Mouse (Mus musculus): ENCODE results near the gene Gm39115. TPM values are rescaled to one million over a fixed set of nuclear protein-coding genes. Genes with fewer than 3 reads are reported as not detected.
A peak's percentile ranks its signal among the peaks of the same experiment; 100 is the strongest.

The Gm39115 gene
- polyA plus RNA-seq, 1 experiment: not detected

DNA sequence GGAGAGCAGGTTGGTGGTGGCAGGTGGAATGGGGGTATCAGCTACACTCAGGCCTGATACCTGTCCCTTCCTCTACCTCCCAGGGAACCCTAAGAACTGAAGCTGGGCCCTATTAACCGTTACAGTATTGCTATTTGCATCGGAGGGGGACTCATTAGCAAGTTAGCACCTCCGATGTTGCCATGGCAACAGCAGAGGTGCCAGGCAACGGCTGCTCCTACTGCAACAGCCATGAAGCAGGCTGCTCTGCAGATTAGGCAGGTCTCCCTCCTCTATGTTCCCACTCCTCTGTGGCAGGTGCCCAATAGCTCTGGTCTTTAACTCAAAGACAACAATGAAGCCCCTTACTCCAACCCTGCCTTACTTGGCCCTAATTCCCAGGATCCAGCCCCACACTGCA is 44.0 kb downstream of the Gm39115 start:
- TF ChIP-seq TAL1 (IDR thresholded peaks at IDR 0.05; ENCODE audit: low read length) (no peak), GATA1 (IDR thresholded peaks at IDR 0.05; ENCODE audit: low read length) (no peak)
- peaks cover 69% of the 10 kb centered on the region for H3K36me3 ChIP-seq (ENCODE audit: control insufficient read depth)
- H3K4me3 ChIP-seq (replicated peaks): no peak overlapping the region
- H3K9me3 ChIP-seq (ENCODE audit: control insufficient read depth, low read length): no peaks in the 10 kb centered on the region; the same call in 1 of the 2 replicates
- peaks cover 77% of the 10 kb centered on the region for H3K27me3 ChIP-seq (ENCODE audit: control insufficient read depth)
- H3K4me1 ChIP-seq (ENCODE audit: control insufficient read depth): peaks cover 95% of the 10 kb centered on the region

DNA sequence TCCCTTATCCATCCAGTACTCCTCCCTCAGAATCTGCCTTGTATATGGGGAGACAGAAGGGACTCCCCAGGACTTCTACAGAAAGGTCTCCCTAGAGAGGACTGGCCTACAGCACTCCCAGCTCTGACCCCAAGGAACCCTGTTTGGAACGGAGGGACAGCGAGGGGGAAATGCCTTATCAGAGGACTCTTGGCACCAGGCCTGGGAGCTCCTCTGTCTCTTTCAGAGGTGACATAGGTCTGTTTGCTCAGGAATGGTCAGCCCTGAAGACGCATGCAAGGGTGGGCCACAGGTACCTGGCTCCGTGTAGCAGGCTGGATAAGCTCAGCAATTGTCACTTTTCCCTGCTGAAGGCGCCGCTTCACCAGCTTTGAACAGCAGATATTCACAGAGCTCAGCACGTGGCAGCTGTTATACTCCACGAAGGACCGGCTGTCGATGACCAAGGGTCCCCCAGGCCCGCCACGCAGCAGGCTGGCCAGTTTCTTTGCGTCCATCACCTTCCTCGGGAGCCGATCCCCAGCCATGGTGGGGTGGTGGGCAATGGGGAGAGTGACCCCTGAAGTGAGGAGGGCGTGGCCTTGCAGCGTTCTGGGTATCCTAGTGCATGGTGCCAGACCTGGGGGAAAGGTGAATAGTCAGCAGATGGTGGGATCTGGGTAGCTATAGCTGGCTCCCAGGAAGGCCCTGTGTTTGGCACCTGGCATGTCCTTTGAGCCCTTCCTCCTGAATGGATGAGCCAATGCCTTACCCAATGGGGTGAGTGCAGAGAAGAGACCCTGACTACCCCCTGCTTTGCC is 46.0 kb downstream of the Gm39115 start:
- Histone ChIP-seq H3K4me3 (replicated peaks) (no peak overlapping the region), H3K27me3 (ENCODE audit: control insufficient read depth) (peaks cover 59% of the 10 kb centered on the region), H3K4me1 (ENCODE audit: control insufficient read depth) (peaks cover 99% of the 10 kb centered on the region), H3K9me3 (ENCODE audit: control insufficient read depth, low read length) (no peaks in the 10 kb centered on the region; the same call in 1 of the 2 replicates), H3K36me3 (ENCODE audit: control insufficient read depth) (peaks cover 89% of the 10 kb centered on the region)
- TF ChIP-seq TAL1 (IDR thresholded peaks at IDR 0.05; ENCODE audit: low read length) (no peak), GATA1 (IDR thresholded peaks at IDR 0.05; ENCODE audit: low read length) (no peak)

DNA sequence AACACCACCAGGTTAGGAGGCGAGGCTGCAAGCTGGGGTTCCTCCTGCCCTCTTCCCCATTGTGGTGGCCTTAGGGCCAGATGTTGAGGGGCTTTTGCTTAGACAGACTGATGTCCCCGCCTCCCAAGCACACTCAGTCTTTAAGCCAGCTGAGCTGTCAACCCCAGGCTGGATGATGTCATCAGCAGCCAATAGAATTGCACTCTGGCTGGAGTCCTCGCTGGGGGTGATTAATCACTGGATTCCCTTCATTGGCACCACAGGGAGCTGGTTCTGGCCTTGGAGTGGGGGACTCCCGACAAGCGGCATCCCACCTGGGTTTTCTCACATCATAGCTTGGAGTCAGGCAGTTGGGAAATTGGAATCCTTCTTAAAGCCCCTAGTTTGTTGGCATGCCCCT is 46.9 kb downstream of the Gm39115 start:
- TF ChIP-seq GATA1 (IDR thresholded peaks at IDR 0.05; ENCODE audit: low read length) (no peak), TAL1 (IDR thresholded peaks at IDR 0.05; ENCODE audit: low read length) (no peak)
- Histone ChIP-seq H3K36me3 (ENCODE audit: control insufficient read depth) (peaks cover 98% of the 10 kb centered on the region), H3K4me3 (replicated peaks) (peak overlapping the region; percentile 2), H3K27me3 (ENCODE audit: control insufficient read depth) (peaks cover 59% of the 10 kb centered on the region), H3K9me3 (ENCODE audit: control insufficient read depth, low read length) (no peaks in the 10 kb centered on the region), H3K4me1 (ENCODE audit: control insufficient read depth) (peaks cover 100% of the 10 kb centered on the region)

DNA sequence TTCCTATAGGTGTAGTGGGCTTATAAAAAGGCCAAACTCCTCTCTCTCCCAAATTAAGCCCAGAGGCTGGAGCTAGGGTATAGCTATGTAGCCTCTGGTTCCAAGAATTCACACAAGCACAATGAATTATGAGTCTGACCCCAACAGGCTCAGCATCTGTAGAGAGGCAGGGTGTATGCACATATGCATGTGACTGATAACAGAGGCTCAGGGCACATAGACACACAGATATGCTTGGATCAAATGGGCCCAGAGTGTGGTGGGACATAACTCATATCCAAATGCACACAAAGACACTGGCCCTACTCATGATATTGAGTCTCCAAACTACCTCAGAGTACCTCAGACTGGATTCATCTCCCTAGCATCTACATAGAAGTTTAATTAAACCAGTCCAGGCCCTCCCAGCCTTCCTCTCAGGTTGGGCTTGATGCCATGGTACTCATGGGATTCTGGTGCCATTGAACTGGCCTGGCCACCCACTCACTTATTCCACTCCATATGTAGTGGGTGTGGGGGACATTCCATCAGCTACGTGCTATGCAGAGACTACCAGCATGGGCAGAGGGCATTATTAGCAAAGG is 48.7 kb downstream of the Gm39115 start:
- peaks cover 99% of the 10 kb centered on the region for H3K4me1 ChIP-seq (ENCODE audit: control insufficient read depth)
- peaks cover 100% of the 10 kb centered on the region for H3K36me3 ChIP-seq (ENCODE audit: control insufficient read depth)
- peak; percentile 89 for TF ChIP-seq GATA1 (IDR thresholded peaks at IDR 0.05; ENCODE audit: low read length)
- TF ChIP-seq TAL1 (IDR thresholded peaks at IDR 0.05; ENCODE audit: low read length): peak; percentile 98
- peaks cover 59% of the 10 kb centered on the region for H3K27me3 ChIP-seq (ENCODE audit: control insufficient read depth)
- H3K9me3 ChIP-seq (ENCODE audit: control insufficient read depth, low read length): peaks cover 15% of the 10 kb centered on the region
- peak overlapping the region; percentile 45 for H3K4me3 ChIP-seq (replicated peaks)

GRCm38 (mm10) chr7:142086159-142086905 is 49.5 kb downstream of the Gm39115 start:
- H3K4me1 ChIP-seq (ENCODE audit: control insufficient read depth): peaks cover 92% of the 10 kb centered on the region
- TF ChIP-seq GATA1 (IDR thresholded peaks at IDR 0.05; ENCODE audit: low read length) (peak; percentile 81), TAL1 (IDR thresholded peaks at IDR 0.05; ENCODE audit: low read length) (no peak)
- peaks cover 19% of the 10 kb centered on the region for H3K9me3 ChIP-seq (ENCODE audit: control insufficient read depth, low read length)
- H3K4me3 ChIP-seq (replicated peaks): peak overlapping the region; percentile 45
- peaks cover 59% of the 10 kb centered on the region for H3K27me3 ChIP-seq (ENCODE audit: control insufficient read depth)
- peaks cover 100% of the 10 kb centered on the region for H3K36me3 ChIP-seq (ENCODE audit: control insufficient read depth)

Other genes with a start within 250 kb of the Gm39115 start
- gene Tollip, start 217.5 kb downstream of the Gm39115 start, polyA plus RNA-seq (2012): 3.3 and 4.2 TPM in 2 replicates
- gene Brsk2, start 186.3 kb downstream of the Gm39115 start, polyA plus RNA-seq (2012): 0.02 TPM in 1 of 2 replicates, not detected in the other
- 24.8 and 29.2 TPM in 2 replicates for gene Mob2, start 75.0 kb downstream of the Gm39115 start, polyA plus RNA-seq (2012)
- 7.6 and 9.7 TPM in 2 replicates for gene Dusp8, start 40.2 kb downstream of the Gm39115 start, polyA plus RNA-seq (2012)
- not detected in 2 replicates for gene Gm45618, start 15.3 kb downstream of the Gm39115 start, polyA plus RNA-seq (2012)
- not detected in 2 replicates for gene Gm45337, start 8.6 kb upstream of the Gm39115 start, polyA plus RNA-seq (2012)
- gene Gm29735, start 21.1 kb upstream of the Gm39115 start, polyA plus RNA-seq (2012): not detected in 2 replicates
- gene Gm4553, start 29.7 kb upstream of the Gm39115 start, polyA plus RNA-seq (2012): not detected in 2 replicates
- not detected in 2 replicates for gene Krtap5-2, start 40.0 kb upstream of the Gm39115 start, polyA plus RNA-seq (2012)
- not detected in 2 replicates for gene Gm10153, start 54.4 kb upstream of the Gm39115 start, polyA plus RNA-seq (2012)
- gene Krtap5-3, start 65.3 kb upstream of the Gm39115 start, polyA plus RNA-seq (2012): not detected in 2 replicates
- gene Gm7579, start 75.8 kb upstream of the Gm39115 start, polyA plus RNA-seq (2012): not detected in 2 replicates
- gene Krtap5-5, start 93.9 kb upstream of the Gm39115 start, polyA plus RNA-seq (2012): 0.03 TPM in 1 of 2 replicates, not detected in the other
- gene Gm40460, start 105.0 kb upstream of the Gm39115 start, polyA plus RNA-seq (2012): not detected in 2 replicates
- gene Gm2431, start 122.3 kb upstream of the Gm39115 start, polyA plus RNA-seq (2012): not detected in 2 replicates
- not detected in 2 replicates for gene Gm4559, start 138.3 kb upstream of the Gm39115 start, polyA plus RNA-seq (2012)
- gene Krtap5-1, start 161.1 kb upstream of the Gm39115 start, polyA plus RNA-seq (2012): not detected in 2 replicates
- gene Krtap5-4, start 167.5 kb upstream of the Gm39115 start, polyA plus RNA-seq (2012): not detected in 2 replicates
- gene Ifitm10, start 237.7 kb upstream of the Gm39115 start, polyA plus RNA-seq (2012): 0.36 and 0.47 TPM in 2 replicates
- 19.7 and 19.8 TPM in 2 replicates for gene Gm49369, start 246.6 kb upstream of the Gm39115 start, polyA plus RNA-seq (2012)